Mouse (Mus musculus): ENCODE data around the gene Aven.

DNA sequence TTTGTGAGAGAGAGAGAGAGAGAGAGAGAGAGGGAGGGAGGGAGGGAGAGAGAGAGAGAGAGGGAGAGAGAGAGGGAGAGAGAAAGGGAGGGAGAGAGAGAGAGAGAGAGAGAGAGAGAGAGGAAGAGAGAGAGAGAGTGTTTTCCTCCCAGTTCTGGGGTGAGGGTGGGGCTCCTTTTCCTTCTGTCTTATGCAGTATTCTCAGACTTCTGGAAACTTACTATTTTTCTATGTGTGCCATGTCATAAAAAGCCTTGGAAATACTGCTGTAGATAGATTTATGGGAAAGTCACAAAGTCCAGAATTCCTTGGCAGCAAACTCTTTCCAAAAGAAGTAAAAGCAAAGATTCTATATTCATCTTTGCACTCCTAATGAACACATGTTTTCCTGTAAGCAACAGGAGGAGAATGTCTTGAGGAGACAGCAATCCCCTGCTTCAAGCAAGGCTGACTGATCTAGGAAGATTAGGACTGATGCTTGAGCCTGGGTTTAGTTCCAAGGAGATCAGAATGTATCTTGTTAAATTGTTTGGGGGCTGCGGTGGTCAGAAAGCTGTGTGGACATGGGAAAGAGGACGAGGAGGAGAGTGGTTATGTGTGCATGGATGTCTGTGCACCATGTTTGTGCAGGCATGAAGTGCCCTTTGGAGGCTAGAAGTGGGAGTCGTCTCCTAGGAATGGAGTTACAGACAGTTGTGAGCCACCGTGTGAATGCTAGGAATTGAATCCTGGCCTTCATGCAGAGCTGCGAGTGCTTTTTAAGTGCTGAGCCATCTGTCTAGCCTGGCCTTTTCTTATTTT, 10.0 kb upstream of the Aven start:
- TF ChIP-seq CTCF (IDR thresholded peaks at IDR 0.05; ENCODE audit: extremely low read depth, insufficient read depth, low read length) (no peak), POLR2A (IDR thresholded peaks at IDR 0.05; ENCODE audit: extremely low read depth, insufficient read depth, low read length) (no peak)
